Mouse (Mus musculus) lung, postnatal 0 days (tissue): ENCODE data around the gene Suds3. TPM values are rescaled to one million over a fixed set of nuclear protein-coding genes. Genes with fewer than 3 reads are reported as not detected.

ENCODE experiments used
- ATAC-seq: fragments of 200-750 bp; cut with Nextera tagmentation; 2 replicates; pipeline ENCODE4 v1.8.0; 2017; ENCODE audit warnings: moderate library complexity
- DNase-seq: peaks from one replicate; pipeline ENCODE4 v3.0.0-alpha.2; 2016; ENCODE audit warnings: low spot score
- H3K27ac ChIP-seq: fragments of 300-500 bp; sonication (generic); 2 replicates; pipeline ENCODE4 v1.5.1; 2014; ENCODE audit warnings: antibody characterized with exemption, mild to moderate bottlenecking, low read length, mixed read lengths
- H3K27me3 ChIP-seq: fragments of 300-500 bp; sonication (generic); replicated peaks from 2 replicates; pipeline ENCODE4 v1.6.1; 2014; ENCODE audit warnings: low read length, mixed read lengths; ENCODE audit not compliant: insufficient read depth
- H3K36me3 ChIP-seq: fragments of 300-500 bp; sonication (generic); 2 replicates; pipeline ENCODE4 v1.6.1; 2014; ENCODE audit warnings: low read length, mixed read lengths; ENCODE audit not compliant: insufficient read depth
- H3K4me1 ChIP-seq: fragments of 300-500 bp; sonication (generic); 2 replicates; pipeline ENCODE4 v1.6.1; 2014; ENCODE audit warnings: antibody characterized with exemption, low read depth, low read length, mixed read lengths; ENCODE audit not compliant: insufficient read depth
- H3K4me2 ChIP-seq: fragments of 300-500 bp; sonication (generic); replicated peaks from 2 replicates; pipeline ENCODE4 v1.6.1; 2014; ENCODE audit warnings: low read depth, mild to moderate bottlenecking, low read length, moderate library complexity, mixed read lengths
- H3K4me3 ChIP-seq: fragments of 300-500 bp; sonication (generic); 2 replicates; pipeline ENCODE4 v1.5.1; 2014; ENCODE audit warnings: low read depth, low read length
- H3K9ac ChIP-seq: fragments of 300-500 bp; sonication (generic); replicated peaks from 2 replicates; pipeline ENCODE4 v1.6.1; 2014; ENCODE audit warnings: low read depth, mild to moderate bottlenecking
- H3K9me3 ChIP-seq: fragments of 300-500 bp; sonication (generic); 2 replicates; pipeline ENCODE4 v1.6.1; 2016; ENCODE audit warnings: low read length, mixed read lengths
- CTCF ChIP-seq: IDR thresholded peaks from 2 replicates; pipeline ENCODE4 v1.5.1; 2016; ENCODE audit warnings: antibody characterized with exemption, mild to moderate bottlenecking
- EP300 ChIP-seq: IDR thresholded peaks from 2 replicates; pipeline ENCODE4 v1.6.1; 2016; ENCODE audit warnings: antibody characterized with exemption, mild to moderate bottlenecking, control low read depth
- WGBS: fragments of 180-500 bp; shearing (Covaris S2); extraction: QIAGEN DNeasy Blood & Tissue Kit; methylation state at CpG from one replicate; pipeline ENCODE4 v1.1.7; 2014; 5-methylcytosine and 5-hydroxymethylcytosine counted together
- polyA plus RNA-seq: library from polyadenylated mRNA; unstranded; fragments of >200 nt; fragmentation: Nextera tagmentation; extraction: Ambion mirVana; gene quantifications from 2 replicates; pipeline ENCODE4 v1.2.1, GENCODE M21; 2015

The Suds3 gene
- polyA plus RNA-seq, 1 experiment from 2014 or later: 47.1 TPM

- no peak overlapping the region for H3K27ac ChIP-seq
These were observed 43.4 kb upstream of the Suds3 start for GRCm38 (mm10) chr5:117159326-117159725.

GRCm38 (mm10) chr5:117158335-117159018 is 42.6 kb upstream of the Suds3 start:
- 76% methylated on average over 7 of the region's 7 CpGs for WGBS
- peak; percentile 68 for ATAC-seq
- no peak overlapping the region; the same call in 1 of the 2 replicates for H3K27ac ChIP-seq

More at GRCm38 (mm10) chr5:117159326-117159725, 43.4 kb upstream of the Suds3 start:
- TF ChIP-seq CTCF: no peak
- no peak for TF ChIP-seq EP300
- H3K9ac ChIP-seq: no peak overlapping the region
- no peaks in the 10 kb centered on the region for H3K36me3 ChIP-seq
- no peak overlapping the region for H3K4me2 ChIP-seq
- H3K9me3 ChIP-seq: no peaks in the 10 kb centered on the region
- H3K27me3 ChIP-seq: no peaks in the 10 kb centered on the region
- no peaks in the 10 kb centered on the region for H3K4me1 ChIP-seq
- no peak for DNase-seq
- H3K4me3 ChIP-seq: no peak overlapping the region
- WGBS: 56% methylated on average over 8 of the region's 8 CpGs
- no peak for ATAC-seq

GRCm38 (mm10) chr5:117153527-117154091 is 37.7 kb upstream of the Suds3 start:
- no peak overlapping the region for H3K4me2 ChIP-seq

More at GRCm38 (mm10) chr5:117158335-117159018, 42.6 kb upstream of the Suds3 start:
- no peaks in the 10 kb centered on the region for H3K27me3 ChIP-seq
- no peak overlapping the region for H3K4me3 ChIP-seq
- no peaks in the 10 kb centered on the region for H3K4me1 ChIP-seq
- no peak overlapping the region for H3K4me2 ChIP-seq
- TF ChIP-seq CTCF (no peak), EP300 (no peak)
- peak; percentile 61 for DNase-seq
- no peaks in the 10 kb centered on the region for H3K36me3 ChIP-seq
- H3K9ac ChIP-seq: no peak overlapping the region
- H3K9me3 ChIP-seq: no peaks in the 10 kb centered on the region

DNA sequence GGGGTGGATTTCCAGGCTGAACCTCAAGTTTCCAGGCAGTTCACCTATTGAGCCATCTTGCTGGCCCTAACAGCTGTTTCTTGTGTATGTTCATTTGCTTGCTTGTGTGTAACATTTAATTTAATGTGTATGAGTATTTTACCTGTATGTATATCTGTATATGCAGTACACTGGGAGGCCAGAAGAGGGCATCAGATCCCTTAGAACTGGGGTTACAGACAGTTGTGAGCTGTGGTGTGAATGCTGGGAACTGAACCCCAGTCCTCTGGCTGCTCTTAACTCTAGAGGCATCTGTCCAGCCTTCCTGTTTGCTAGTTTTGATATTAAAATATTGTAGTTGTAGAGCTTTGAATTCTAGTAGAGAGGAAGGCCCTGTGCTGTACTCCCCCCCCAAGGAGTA is 37.0 kb upstream of the Suds3 start:
- Histone ChIP-seq H3K4me3 (no peak overlapping the region), H3K27me3 (no peaks in the 10 kb centered on the region), H3K9me3 (no peaks in the 10 kb centered on the region), H3K36me3 (no peaks in the 10 kb centered on the region), H3K9ac (no peak overlapping the region), H3K4me2 (no peak overlapping the region), H3K4me1 (no peaks in the 10 kb centered on the region), H3K27ac (no peak overlapping the region)
- TF ChIP-seq CTCF: peak; percentile 33
- no peak for TF ChIP-seq EP300
- DNase-seq: no peak
- ATAC-seq: no peak

More at GRCm38 (mm10) chr5:117153527-117154091, 37.7 kb upstream of the Suds3 start:
- 49% methylated on average over 15 of the region's 15 CpGs for WGBS
- Histone ChIP-seq H3K9ac (no peak overlapping the region), H3K27ac (no peak overlapping the region), H3K4me1 (no peaks in the 10 kb centered on the region), H3K27me3 (no peaks in the 10 kb centered on the region), H3K4me3 (no peak overlapping the region), H3K9me3 (no peaks in the 10 kb centered on the region), H3K36me3 (no peaks in the 10 kb centered on the region)
- ATAC-seq: peak; percentile 51
- peak; percentile 21 for DNase-seq
- no peak for TF ChIP-seq EP300
- no peak for TF ChIP-seq CTCF

DNA sequence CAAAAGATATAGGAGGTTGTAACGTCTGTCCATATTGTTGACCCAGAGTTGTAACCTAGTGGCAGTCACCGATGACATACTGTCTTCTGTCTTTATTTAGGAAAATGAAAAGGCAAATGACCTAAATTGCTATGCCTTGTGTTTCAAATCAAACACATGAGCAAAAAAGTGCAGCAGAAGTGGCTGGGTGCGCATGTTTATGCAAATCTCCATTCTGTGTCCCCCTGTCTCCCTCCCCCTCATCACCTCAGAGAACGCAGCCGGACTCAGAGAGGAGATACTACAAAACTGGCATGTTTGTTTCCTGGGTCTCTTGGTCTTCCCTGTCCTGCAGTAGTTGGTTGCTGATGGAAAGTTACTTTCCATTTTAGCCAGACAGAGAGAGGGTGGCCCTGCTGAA is 34.2 kb upstream of the Suds3 start:
- H3K9me3 ChIP-seq: no peaks in the 10 kb centered on the region
- WGBS: 80% methylated on average over 5 of the region's 5 CpGs
- ATAC-seq (no peak), DNase-seq (no peak)
- TF ChIP-seq CTCF (no peak), EP300 (no peak)
- H3K4me3 ChIP-seq: no peak overlapping the region
- no peak overlapping the region for H3K9ac ChIP-seq
- no peak overlapping the region for H3K4me2 ChIP-seq
- no peaks in the 10 kb centered on the region for H3K36me3 ChIP-seq
- no peaks in the 10 kb centered on the region for H3K27me3 ChIP-seq
- H3K27ac ChIP-seq: no peak overlapping the region
- H3K4me1 ChIP-seq: no peaks in the 10 kb centered on the region

GRCm38 (mm10) chr5:117149054-117149942 is 33.4 kb upstream of the Suds3 start:
- no peaks in the 10 kb centered on the region for H3K4me1 ChIP-seq
- H3K4me3 ChIP-seq: no peak overlapping the region
- H3K36me3 ChIP-seq: no peaks in the 10 kb centered on the region
- TF ChIP-seq EP300: no peak
- TF ChIP-seq CTCF: no peak
- H3K27ac ChIP-seq: no peak overlapping the region
- no peak overlapping the region for H3K9ac ChIP-seq
- no peaks in the 10 kb centered on the region for H3K9me3 ChIP-seq
- ATAC-seq: no peak
- DNase-seq: no peak
- no peak overlapping the region for H3K4me2 ChIP-seq
- no peaks in the 10 kb centered on the region for H3K27me3 ChIP-seq
- WGBS: 62% methylated on average over 16 of the region's 16 CpGs
